Comparison of ENCODE assay signal across 19 mouse cellular contexts in the genomic region with DNA sequence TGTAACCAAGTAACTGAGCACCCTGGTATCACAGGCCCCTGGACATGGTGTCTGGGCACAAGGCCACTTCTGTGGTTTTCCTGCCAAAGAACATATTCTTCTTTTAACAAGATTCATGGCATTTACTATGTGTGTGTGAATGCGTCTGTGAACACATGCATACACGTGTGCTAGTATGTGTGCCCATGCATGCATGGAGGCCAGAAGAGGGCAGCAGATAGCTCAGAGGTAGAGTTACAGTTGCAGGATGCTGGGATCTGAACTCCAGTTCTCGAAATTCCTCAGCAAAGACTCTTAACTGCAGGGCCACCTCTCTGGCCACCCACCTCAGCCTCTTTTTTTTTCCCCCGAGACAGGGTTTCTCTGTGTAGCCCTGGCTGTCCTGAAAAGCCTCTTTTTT. TPM values are rescaled to one million over a fixed set of nuclear protein-coding genes. Genes with fewer than 3 reads are reported as not detected.
DNase-seq lines count a peak whose midpoint lies in the region; ATAC-seq and TF ChIP-seq lines count a peak whose summit lies in the region.
"Had no signal": no experiment of that assay in that cellular context is flagged by ENCODE, and none has a peak within 500 bp of the region (broad histone marks: within the 10 kb centered on the region; RNA-seq: fewer than 3 reads in every experiment).

No protein-coding gene starts in this region.

- H3K36me3 ChIP-seq in intestine, postnatal 0 days (ENCODE audit: control insufficient read depth, insufficient read depth) = peaks cover 39% of the 10 kb centered on the region
- H3K36me3 ChIP-seq in intestine, embryonic 16.5 days (ENCODE audit: control insufficient read depth, insufficient read depth, low read length) = peaks cover 13% of the 10 kb centered on the region

- peak; percentile 34 for TF ChIP-seq CTCF in intestine, postnatal 0 days (IDR thresholded peaks at IDR 0.05; ENCODE audit: low read depth)
- TF ChIP-seq CTCF in lung, adult 2 months (IDR thresholded peaks at IDR 0.05; ENCODE audit: insufficient read depth, low read length) = 0 out of 2 replicates have a peak, but pooled peaks have one; percentile 23
- TF ChIP-seq CTCF in brain, embryonic 14.5 days (IDR thresholded peaks at IDR 0.05; ENCODE audit: borderline replicate concordance, extremely low read depth, insufficient read depth, insufficient read length) = peak; percentile 11; the same call in 1 of the 2 replicates

- H3K4me1 ChIP-seq in intestine, postnatal 0 days (replicated peaks; ENCODE audit: control insufficient read depth, insufficient read depth, low read length) = no peaks in the 10 kb centered on the region
- H3K4me1 ChIP-seq in intestine, embryonic 16.5 days (ENCODE audit: control insufficient read depth, insufficient read depth, low read length) = peaks cover 18% of the 10 kb centered on the region; the same call in 1 of the 2 replicates
- H3K4me1 ChIP-seq in lung, adult 2 months (ENCODE audit: control insufficient read depth, insufficient read depth, low read length) = peaks cover 8% of the 10 kb centered on the region

- H3K4me2 ChIP-seq in intestine, postnatal 0 days (replicated peaks; ENCODE audit: low read depth) = no peak overlapping the region
- H3K4me2 ChIP-seq in intestine, embryonic 16.5 days (ENCODE audit: low read depth, low read length) = no peak overlapping the region
- H3K4me2 ChIP-seq: embryonic facial prominence, embryonic 13.5 days; heart, embryonic 11.5 days; neural tube, embryonic 13.5 days had no signal

- DNase-seq in lung, adult 2 months = no peak
- DNase-seq in lung, postnatal 10 days = no peak
- peak; percentile 35 for DNase-seq in 416B (ENCODE audit: low read depth)
- no peak for DNase-seq in brain, embryonic 14.5 days (ENCODE audit: low read depth)
- DNase-seq in left cerebral cortex, adult 8-10 months (ENCODE audit: low spot score in 2 of 2) = no peak
- DNase-seq: adrenal gland, adult 8-10 months; cerebellum, adult 9-11 months; heart, postnatal 10 days; layer of hippocampus, postnatal 36 days; right cerebral cortex, postnatal 14 days; spleen, adult 18-20 months; thymus, adult 18-20 months had no signal

- 93% methylated on average over 4 of the region's 4 CpGs for WGBS in intestine, postnatal 0 days
- 91% methylated on average over 4 of the region's 4 CpGs for WGBS in intestine, embryonic 16.5 days
- WGBS in lung, adult 2 months = 95% methylated on average over 4 of the region's 4 CpGs

- no peak overlapping the region for H3K9ac ChIP-seq in intestine, postnatal 0 days (ENCODE audit: low read depth, low read length)
- H3K9ac ChIP-seq in intestine, embryonic 16.5 days (ENCODE audit: low read depth, low read length) = no peak overlapping the region
- H3K9ac ChIP-seq: embryonic facial prominence, embryonic 13.5 days; neural tube, embryonic 13.5 days had no signal

- TF ChIP-seq POLR2A in lung, adult 2 months (IDR thresholded peaks at IDR 0.05; ENCODE audit: borderline replicate concordance, extremely low read depth, low read depth, low read length) = no peak
- TF ChIP-seq POLR2A in brain, embryonic 14.5 days (IDR thresholded peaks at IDR 0.05; ENCODE audit: borderline replicate concordance, extremely low read depth, insufficient read depth, insufficient read length, poor library complexity, severe bottlenecking) = no peak

- no peak overlapping the region for H3K4me3 ChIP-seq in intestine, postnatal 0 days (ENCODE audit: low read depth, low read length)
- no peak overlapping the region for H3K4me3 ChIP-seq in intestine, embryonic 16.5 days (ENCODE audit: low read length)
- no peak overlapping the region for H3K4me3 ChIP-seq in lung, adult 2 months (replicated peaks; ENCODE audit: extremely low read depth, low read depth, low read length)
- H3K4me3 ChIP-seq: embryonic facial prominence, embryonic 13.5 days; midbrain, embryonic 10.5 days; neural tube, embryonic 13.5 days had no signal

- no peaks in the 10 kb centered on the region for H3K27me3 ChIP-seq in intestine, postnatal 0 days (replicated peaks; ENCODE audit: control insufficient read depth, insufficient read depth, low read length)
- no peaks in the 10 kb centered on the region for H3K27me3 ChIP-seq in intestine, embryonic 16.5 days (replicated peaks; ENCODE audit: control insufficient read depth, insufficient read depth, low read length)
- H3K27me3 ChIP-seq: embryonic facial prominence, embryonic 13.5 days; neural tube, embryonic 13.5 days had no signal

- ATAC-seq in intestine, postnatal 0 days = no peak
- ATAC-seq in intestine, embryonic 16.5 days = no peak
- ATAC-seq: inflammation-experienced regulatory T-cells, adult 6 months had no signal

- H3K27ac ChIP-seq in intestine, postnatal 0 days (ENCODE audit: low read depth, low read length) = no peak overlapping the region
- no peak overlapping the region for H3K27ac ChIP-seq in intestine, embryonic 16.5 days (ENCODE audit: low read length)
- H3K27ac ChIP-seq: embryonic facial prominence, embryonic 13.5 days; midbrain, embryonic 10.5 days; neural tube, embryonic 13.5 days had no signal

- no peaks in the 10 kb centered on the region for H3K9me3 ChIP-seq in intestine, postnatal 0 days (ENCODE audit: control insufficient read depth)
- H3K9me3 ChIP-seq in intestine, embryonic 16.5 days (ENCODE audit: control insufficient read depth, low read length) = no peaks in the 10 kb centered on the region
- H3K9me3 ChIP-seq: embryonic facial prominence, embryonic 13.5 days; midbrain, embryonic 10.5 days; neural tube, embryonic 13.5 days had no signal

RNA-seq across cellular contexts. Expression of a gene that starts 46.7 kb away (rescaled TPM):
- 13.8 and 14.4 TPM in 2 replicates for polyA plus RNA-seq in intestine, postnatal 0 days (2015; fragmentation: Nextera tagmentation; extraction: Ambion mirVana)
- polyA plus RNA-seq in intestine, embryonic 16.5 days (2015; fragmentation: Nextera tagmentation; extraction: Ambion mirVana) = 5.2 and 5.4 TPM in 2 replicates
- polyA plus RNA-seq in lung, adult 2 months (2012; rRNA removed) = 112 and 120 TPM in 2 replicates
- polyA plus RNA-seq in brain, embryonic 14.5 days (2012; rRNA removed) = 96.8 and 122 TPM in 2 replicates
- 10 to 100 TPM; 82.0 to 85.9 (median 83.8) TPM for total RNA-seq in left cerebral cortex, adult 8-10 months (2022)

RNA-seq across cellular contexts. Expression of a gene that starts 59.6 kb away (rescaled TPM):
- 1.2 and 1.3 TPM in 2 replicates for polyA plus RNA-seq in intestine, postnatal 0 days (2015; fragmentation: Nextera tagmentation; extraction: Ambion mirVana)
- 1.4 and 1.5 TPM in 2 replicates for polyA plus RNA-seq in intestine, embryonic 16.5 days (2015; fragmentation: Nextera tagmentation; extraction: Ambion mirVana)
- polyA plus RNA-seq in lung, adult 2 months (2012; rRNA removed) = 13.3 and 14.8 TPM in 2 replicates
- 3.2 and 3.5 TPM in 2 replicates for polyA plus RNA-seq in brain, embryonic 14.5 days (2012; rRNA removed)
- 10 to 100 TPM; 21.0 to 28.7 (median 24.7) TPM for total RNA-seq in left cerebral cortex, adult 8-10 months (2022)
